Mouse (Mus musculus): ENCODE results near the gene Moap1. TPM values are rescaled to one million over a fixed set of nuclear protein-coding genes. Genes with fewer than 3 reads are reported as not detected.

The Moap1 gene
- polyA plus RNA-seq, 1 experiment from 2014 or later = 27.4 TPM

GRCm38 (mm10) chr12:102703921-102704408, 39.5 kb downstream of the Moap1 start:
- Histone ChIP-seq H3K4me3 (peak overlapping the region; percentile 84), H3K27ac (no peak overlapping the region), H3K9me3 (no peaks in the 10 kb centered on the region), H3K36me3 (no peaks in the 10 kb centered on the region), H3K27me3 (no peaks in the 10 kb centered on the region), H3K4me1 (peaks cover 24% of the 10 kb centered on the region), H3K4me2 (peak overlapping the region; percentile 99), H3K9ac (peak overlapping the region; percentile 62)
- ATAC-seq (ENCODE audit: borderline replicate concordance, extremely low read depth, low FRiP score, low TSS enrichment) = no peak; the same call in 1 of the 2 replicates
- 10% methylated on average over 17 of the region's 17 CpGs for WGBS

GRCm38 (mm10) chr12:102703441-102703840, 40.0 kb downstream of the Moap1 start:
- H3K4me3 ChIP-seq = peak overlapping the region; percentile 84
- H3K4me2 ChIP-seq = peak overlapping the region; percentile 99
- peaks cover 24% of the 10 kb centered on the region for H3K4me1 ChIP-seq
- H3K9ac ChIP-seq = no peak overlapping the region
- WGBS = 48% methylated on average over 6 of the region's 6 CpGs
- no peaks in the 10 kb centered on the region for H3K36me3 ChIP-seq
- H3K9me3 ChIP-seq = no peaks in the 10 kb centered on the region
- ATAC-seq (ENCODE audit: borderline replicate concordance, extremely low read depth, low FRiP score, low TSS enrichment) = no peak
- H3K27ac ChIP-seq = no peak overlapping the region
- H3K27me3 ChIP-seq = no peaks in the 10 kb centered on the region

GRCm38 (mm10) chr12:102703111-102703412, 40.4 kb downstream of the Moap1 start:
- H3K9me3 ChIP-seq = no peaks in the 10 kb centered on the region

GRCm38 (mm10) chr12:102702356-102703110, 40.9 kb downstream of the Moap1 start:
- no peak for ATAC-seq (ENCODE audit: borderline replicate concordance, extremely low read depth, low FRiP score, low TSS enrichment)
- Histone ChIP-seq H3K9me3 (no peaks in the 10 kb centered on the region), H3K4me3 (peak overlapping the region; percentile 84), H3K4me2 (peak overlapping the region; percentile 99), H3K4me1 (peaks cover 24% of the 10 kb centered on the region), H3K9ac (peak overlapping the region; percentile 15; the same call in 1 of the 2 replicates), H3K36me3 (no peaks in the 10 kb centered on the region), H3K27ac (peak overlapping the region; percentile 66; the same call in 1 of the 2 replicates), H3K27me3 (no peaks in the 10 kb centered on the region)
- 7% methylated on average over 15 of the region's 15 CpGs for WGBS

More at GRCm38 (mm10) chr12:102703111-102703412, 40.4 kb downstream of the Moap1 start:
- no peaks in the 10 kb centered on the region for H3K36me3 ChIP-seq
- no peak for ATAC-seq (ENCODE audit: borderline replicate concordance, extremely low read depth, low FRiP score, low TSS enrichment)
- H3K9ac ChIP-seq = peak overlapping the region; percentile 15; the same call in 1 of the 2 replicates
- peak overlapping the region; percentile 84 for H3K4me3 ChIP-seq
- WGBS = 7% methylated on average over 4 of the region's 4 CpGs
- no peak overlapping the region; the same call in 1 of the 2 replicates for H3K27ac ChIP-seq
- H3K4me1 ChIP-seq = peaks cover 24% of the 10 kb centered on the region
- H3K27me3 ChIP-seq = no peaks in the 10 kb centered on the region
- peak overlapping the region; percentile 99 for H3K4me2 ChIP-seq

- H3K4me3 ChIP-seq = no peak overlapping the region
- no peaks in the 10 kb centered on the region for H3K27me3 ChIP-seq
- H3K27ac ChIP-seq = no peak overlapping the region
- peaks cover 24% of the 10 kb centered on the region for H3K4me1 ChIP-seq
- no peak overlapping the region for H3K9ac ChIP-seq
- no peak for ATAC-seq (ENCODE audit: borderline replicate concordance, extremely low read depth, low FRiP score, low TSS enrichment)
- no peak overlapping the region for H3K4me2 ChIP-seq
- WGBS = 87% methylated on average over 5 of the region's 5 CpGs
- H3K9me3 ChIP-seq = no peaks in the 10 kb centered on the region
- no peaks in the 10 kb centered on the region for H3K36me3 ChIP-seq
Observed at GRCm38 (mm10) chr12:102701691-102702207, 41.7 kb downstream of the Moap1 start.

DNA sequence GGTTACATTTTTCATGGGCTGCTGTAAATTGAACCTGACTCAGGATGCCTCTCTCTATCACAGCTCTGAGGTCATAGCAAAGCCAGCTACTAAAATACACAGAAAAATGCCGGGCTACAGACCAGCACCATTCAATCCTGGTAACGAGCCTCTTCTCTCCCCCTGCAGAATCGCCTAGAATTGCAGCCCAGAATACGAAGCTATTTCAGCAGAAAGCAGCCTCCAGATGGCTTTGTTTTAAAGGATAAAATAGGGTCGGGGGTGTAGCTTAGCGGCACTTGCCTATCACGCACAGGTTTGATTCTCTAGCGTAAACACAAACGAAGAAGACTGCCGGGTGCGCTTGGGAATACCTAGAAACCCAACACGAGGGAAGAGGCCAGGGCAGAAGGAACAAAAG, 43.0 kb downstream of the Moap1 start:
- no peak overlapping the region for H3K9ac ChIP-seq
- H3K4me1 ChIP-seq = peaks cover 20% of the 10 kb centered on the region
- H3K9me3 ChIP-seq = no peaks in the 10 kb centered on the region
- no peak for ATAC-seq (ENCODE audit: borderline replicate concordance, extremely low read depth, low FRiP score, low TSS enrichment)
- H3K4me2 ChIP-seq = no peak overlapping the region
- H3K27ac ChIP-seq = no peak overlapping the region
- H3K27me3 ChIP-seq = no peaks in the 10 kb centered on the region
- WGBS = 47% methylated on average over 12 of the region's 12 CpGs
- no peak overlapping the region for H3K4me3 ChIP-seq
- H3K36me3 ChIP-seq = no peaks in the 10 kb centered on the region

DNA sequence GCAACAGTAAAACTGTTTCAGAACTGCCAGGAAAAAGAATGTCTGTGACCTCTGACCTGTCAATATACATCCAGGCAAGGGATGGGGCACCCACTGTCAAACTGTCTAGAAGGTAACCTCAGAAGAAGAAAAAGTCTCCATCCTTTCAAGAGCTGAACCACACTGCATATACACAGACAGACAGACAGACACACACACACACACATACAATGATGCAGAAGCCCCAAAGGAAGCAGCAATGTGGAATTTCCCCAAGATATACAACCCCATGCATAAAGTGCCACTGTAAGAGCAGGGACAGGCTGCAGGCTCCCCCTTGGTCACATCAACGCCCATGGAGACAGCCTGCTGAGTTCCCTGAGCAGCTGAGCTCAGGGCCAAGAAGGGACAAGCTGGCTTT, 44.3 kb downstream of the Moap1 start:
- ATAC-seq (ENCODE audit: borderline replicate concordance, extremely low read depth, low FRiP score, low TSS enrichment) = no peak
- Histone ChIP-seq H3K4me2 (no peak overlapping the region), H3K4me3 (no peak overlapping the region), H3K27ac (no peak overlapping the region), H3K4me1 (peaks cover 16% of the 10 kb centered on the region), H3K36me3 (no peaks in the 10 kb centered on the region), H3K27me3 (no peaks in the 10 kb centered on the region), H3K9ac (no peak overlapping the region), H3K9me3 (no peaks in the 10 kb centered on the region)
- WGBS = 38% methylated on average over 1 of the region's 1 CpGs

DNA sequence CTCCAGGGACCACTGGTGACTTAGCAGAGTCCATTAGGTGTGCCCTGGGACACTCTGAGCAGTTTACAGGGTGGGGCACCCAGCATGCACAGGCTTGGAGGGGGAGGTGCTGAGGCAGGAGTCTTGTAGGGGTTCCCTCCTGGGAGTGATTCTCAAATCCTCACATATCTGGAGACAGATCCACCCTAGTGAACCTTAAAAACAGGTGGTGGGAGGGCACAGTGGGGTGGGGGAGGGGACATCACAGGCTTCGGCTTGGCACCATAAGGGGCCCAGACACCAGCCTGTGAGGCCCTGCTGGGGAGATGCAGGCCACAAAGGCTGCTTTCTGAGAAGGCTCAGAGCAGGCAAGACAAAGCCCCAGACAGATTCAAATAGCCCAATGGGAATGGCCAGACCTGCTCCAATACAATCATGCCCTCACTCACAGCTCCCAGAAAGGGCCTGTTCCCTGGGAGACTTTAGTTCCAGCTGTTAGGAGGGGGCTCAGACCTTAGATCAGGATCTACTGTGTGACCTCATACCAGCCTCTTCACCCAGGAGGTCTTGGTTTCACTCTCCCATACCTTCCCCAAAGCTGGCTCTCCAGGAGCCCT, 45.3 kb downstream of the Moap1 start:
- Histone ChIP-seq H3K4me3 (no peak overlapping the region), H3K4me2 (no peak overlapping the region), H3K9ac (no peak overlapping the region), H3K4me1 (peaks cover 7% of the 10 kb centered on the region), H3K36me3 (no peaks in the 10 kb centered on the region), H3K9me3 (no peaks in the 10 kb centered on the region), H3K27me3 (no peaks in the 10 kb centered on the region), H3K27ac (no peak overlapping the region)
- WGBS = 75% methylated on average over 1 of the region's 1 CpGs
- ATAC-seq (ENCODE audit: borderline replicate concordance, extremely low read depth, low FRiP score, low TSS enrichment) = no peak

DNA sequence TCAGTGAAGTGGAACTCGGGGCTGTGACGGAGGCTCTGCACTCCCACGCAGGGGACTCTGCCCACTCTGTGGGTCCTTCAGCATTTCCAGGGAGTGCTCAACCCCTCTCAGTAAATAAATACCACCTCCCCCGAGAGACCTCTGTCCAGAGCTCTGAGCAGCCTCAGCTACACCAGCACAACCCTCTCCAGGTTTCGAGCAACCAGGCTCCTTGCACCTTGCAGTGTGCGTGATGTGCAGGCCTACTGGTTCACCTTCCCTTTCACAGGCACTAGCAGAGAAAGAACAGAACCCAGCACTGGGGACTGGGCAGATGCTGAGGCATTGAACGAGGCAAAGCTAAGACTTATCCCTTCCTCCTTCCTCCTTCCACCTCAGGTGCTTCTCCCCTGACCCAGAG, 46.1 kb downstream of the Moap1 start:
- Histone ChIP-seq H3K27ac (no peak overlapping the region), H3K4me3 (no peak overlapping the region), H3K4me2 (no peak overlapping the region), H3K4me1 (no peaks in the 10 kb centered on the region), H3K9ac (no peak overlapping the region), H3K9me3 (no peaks in the 10 kb centered on the region), H3K27me3 (no peaks in the 10 kb centered on the region), H3K36me3 (no peaks in the 10 kb centered on the region)
- ATAC-seq (ENCODE audit: borderline replicate concordance, extremely low read depth, low FRiP score, low TSS enrichment) = no peak
- 60% methylated on average over 7 of the region's 7 CpGs for WGBS

DNA sequence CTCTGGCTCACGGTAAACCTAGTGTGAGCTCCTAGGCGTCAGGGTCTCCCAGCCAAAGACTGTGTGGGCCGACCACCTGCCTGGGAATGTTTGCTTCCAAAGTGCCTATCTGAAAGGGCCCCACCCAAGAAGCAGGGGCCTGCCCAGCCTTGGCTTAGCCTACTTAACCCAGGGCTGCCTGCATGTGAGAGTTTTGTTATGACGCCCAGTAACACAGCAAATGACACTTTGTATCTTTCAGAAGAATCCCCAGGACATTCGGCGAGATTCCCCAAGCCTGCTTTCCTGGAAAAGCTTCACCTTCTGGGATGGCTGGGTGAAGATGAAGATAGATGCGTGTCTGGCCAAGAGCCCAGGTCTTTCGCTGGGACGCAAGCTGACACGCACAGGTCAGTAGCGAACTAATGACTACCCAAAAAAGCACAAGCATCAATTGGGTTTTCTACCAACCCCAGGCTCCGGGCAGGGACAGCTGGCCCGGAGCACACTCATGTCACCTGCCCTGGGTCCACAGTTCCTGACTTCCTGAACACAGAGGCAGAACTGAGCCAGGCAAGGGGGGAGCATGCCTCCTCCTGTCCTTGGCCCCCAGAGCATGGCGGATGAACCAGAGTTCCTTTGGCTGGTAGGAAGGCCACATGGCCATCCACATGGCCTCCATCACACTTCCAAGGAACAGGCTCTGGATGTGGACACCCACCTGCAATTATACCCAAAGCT, 46.7 kb downstream of the Moap1 start:
- no peak for ATAC-seq (ENCODE audit: borderline replicate concordance, extremely low read depth, low FRiP score, low TSS enrichment)
- no peaks in the 10 kb centered on the region for H3K4me1 ChIP-seq
- H3K9me3 ChIP-seq = no peaks in the 10 kb centered on the region
- H3K9ac ChIP-seq = no peak overlapping the region
- no peaks in the 10 kb centered on the region for H3K36me3 ChIP-seq
- no peak overlapping the region for H3K27ac ChIP-seq
- no peak overlapping the region for H3K4me2 ChIP-seq
- H3K27me3 ChIP-seq = no peaks in the 10 kb centered on the region
- H3K4me3 ChIP-seq = no peak overlapping the region
- WGBS = 64% methylated on average over 14 of the region's 14 CpGs

DNA sequence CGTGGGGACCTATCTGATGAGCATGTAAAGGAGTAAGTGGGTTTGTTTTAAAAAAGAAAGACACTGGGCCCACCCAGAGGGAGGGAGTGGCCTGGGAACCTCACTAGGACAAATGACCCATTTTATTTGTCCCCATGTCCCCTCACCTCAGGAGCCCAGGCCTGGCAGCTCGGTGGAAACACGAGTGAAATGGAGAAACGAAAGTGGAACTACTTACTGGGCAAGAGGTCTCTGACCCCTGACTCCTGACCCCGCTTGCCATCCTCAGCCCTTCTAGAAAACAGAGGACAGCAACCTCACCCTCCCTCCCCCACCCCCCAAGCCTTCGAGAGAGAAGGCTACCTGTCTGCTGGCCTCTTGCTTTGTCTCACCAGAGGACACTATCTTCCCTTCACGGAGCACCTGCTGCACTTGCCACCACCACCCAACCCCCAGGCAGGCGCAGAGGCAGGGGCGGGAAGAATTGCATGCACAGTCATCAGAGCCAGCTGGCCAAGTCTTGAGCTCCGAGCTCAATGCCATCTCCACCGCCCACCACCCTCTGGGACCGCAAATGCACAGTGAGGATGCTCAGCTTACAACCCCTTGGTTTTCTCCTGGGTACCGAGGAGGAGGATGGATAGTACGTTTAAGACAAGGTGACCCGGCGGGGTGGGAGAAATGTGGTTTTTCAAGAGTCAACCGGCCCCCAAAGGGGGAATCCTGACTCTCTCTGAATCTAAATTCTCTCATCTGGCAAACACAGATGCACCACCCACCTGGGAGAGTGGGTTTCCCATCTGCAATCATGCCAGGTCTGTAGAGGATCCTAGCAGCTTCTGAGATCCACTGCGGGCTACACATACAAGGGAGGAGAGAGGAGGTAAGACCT, 47.9 kb downstream of the Moap1 start:
- Histone ChIP-seq H3K4me2 (no peak overlapping the region), H3K4me3 (no peak overlapping the region), H3K9me3 (no peaks in the 10 kb centered on the region), H3K9ac (no peak overlapping the region), H3K36me3 (no peaks in the 10 kb centered on the region), H3K27ac (no peak overlapping the region), H3K27me3 (no peaks in the 10 kb centered on the region), H3K4me1 (0 out of 2 replicates have a peak, but pooled peaks cover 4% of the 10 kb centered on the region)
- 65% methylated on average over 18 of the region's 18 CpGs for WGBS
- no peak for ATAC-seq (ENCODE audit: borderline replicate concordance, extremely low read depth, low FRiP score, low TSS enrichment)

Data from lung, embryonic 15.5 days (tissue).